Mouse (Mus musculus) spleen, adult 2 months (tissue): ENCODE data around the gene Bmper.

Source experiments
- CTCF ChIP-seq: fragments of 200-500 bp; IDR thresholded peaks from 2 replicates; pipeline ENCODE4 v1.5.1; 2011; ENCODE audit warnings: mild to moderate bottlenecking, inconsistent platforms; ENCODE audit not compliant: insufficient read depth, insufficient read length, insufficient replicate concordance; ENCODE audit errors: extremely low read depth
- POLR2A ChIP-seq: fragments of 200-500 bp; IDR thresholded peaks from 2 replicates; pipeline ENCODE4 v1.6.1; 2011; ENCODE audit warnings: low read depth, low read length, inconsistent platforms

DNA sequence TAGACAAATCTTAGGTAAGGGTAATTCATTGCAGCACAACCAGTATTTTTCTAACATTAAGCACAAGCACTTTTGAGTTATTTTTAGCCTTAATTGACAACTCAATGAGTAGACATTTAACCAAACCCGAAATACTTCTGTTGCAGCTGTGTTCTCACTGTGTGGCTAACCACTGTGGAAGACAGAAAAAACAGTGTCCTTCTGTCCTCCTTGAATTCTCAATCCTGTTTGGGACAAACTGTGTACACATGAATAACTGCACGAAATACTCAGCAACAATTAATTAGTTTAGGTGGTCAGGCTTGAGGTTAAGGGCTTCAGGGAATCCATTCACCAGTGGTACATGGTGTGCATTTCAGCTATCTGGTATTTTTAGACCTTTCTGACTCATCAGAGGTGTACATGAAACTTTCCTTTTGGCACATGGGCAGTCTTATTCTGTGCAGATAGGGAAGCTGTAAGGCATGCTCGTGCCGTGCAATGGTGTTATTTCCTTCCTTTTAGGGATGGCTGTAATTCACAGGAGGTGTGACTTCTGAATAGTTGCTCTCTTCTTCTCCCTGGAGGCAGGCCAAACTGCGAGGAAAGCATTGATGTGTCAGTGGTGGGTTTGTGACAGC lies 131.4 kb downstream of the Bmper start:
- TF ChIP-seq CTCF (no peak), POLR2A (no peak)
